Mouse (Mus musculus): Measurements from ENCODE around the gene Sox12.

The Sox12 gene

GRCm38 (mm10) chr2:152359616-152360015, 38.2 kb downstream of the Sox12 start:
- DNase-seq (ENCODE audit: low spot score in 2 of 2): no peak

GRCm38 (mm10) chr2:152358977-152359376, 38.9 kb downstream of the Sox12 start:
- DNase-seq (ENCODE audit: low spot score in 2 of 2): peak in 1 of 2 experiments; percentile 27

GRCm38 (mm10) chr2:152357254-152357653, 40.6 kb downstream of the Sox12 start:
- DNase-seq (ENCODE audit: low spot score in 2 of 2): no peak

GRCm38 (mm10) chr2:152349842-152350540, 47.9 kb downstream of the Sox12 start:
- DNase-seq (ENCODE audit: low spot score in 2 of 2): no peak

- DNase-seq (ENCODE audit: low spot score in 2 of 2): no peak
These were observed 48.7 kb downstream of the Sox12 start for GRCm38 (mm10) chr2:152349205-152349604.

- DNase-seq (ENCODE audit: low spot score in 2 of 2): no peak
These were observed 50.1 kb downstream of the Sox12 start for GRCm38 (mm10) chr2:152347722-152348121.

- no peak for DNase-seq (ENCODE audit: low spot score in 2 of 2)
These were observed 50.9 kb downstream of the Sox12 start for GRCm38 (mm10) chr2:152346776-152347465.

GRCm38 (mm10) chr2:152345393-152345792, 52.5 kb downstream of the Sox12 start:
- DNase-seq (ENCODE audit: low spot score in 2 of 2): no peak

- DNase-seq (ENCODE audit: low spot score in 2 of 2): no peak
These were observed 53.0 kb downstream of the Sox12 start for GRCm38 (mm10) chr2:152344909-152345308.

GRCm38 (mm10) chr2:152344361-152344760, 53.5 kb downstream of the Sox12 start:
- peak in 1 of 2 experiments; percentile 23 for DNase-seq (ENCODE audit: low spot score in 2 of 2)
